Mouse (Mus musculus) intestine, embryonic 16.5 days (tissue): ENCODE measurements around the gene Ppp1r35. TPM values are rescaled to one million over a fixed set of nuclear protein-coding genes. Genes with fewer than 3 reads are reported as not detected.

Source experiments
- ATAC-seq: fragments of 200-750 bp; cut with Nextera tagmentation; 2 replicates; pipeline ENCODE4 v1.8.0; 2017; ENCODE audit warnings: moderate TSS enrichment, moderate library complexity
- H3K27ac ChIP-seq: fragments of 300-500 bp; sonication (generic); 2 replicates; pipeline ENCODE4 v1.5.1; 2014; ENCODE audit warnings: mild to moderate bottlenecking, low read length
- H3K27me3 ChIP-seq: fragments of 300-500 bp; sonication (generic); replicated peaks from 2 replicates; pipeline ENCODE4 v1.6.1; 2014; ENCODE audit warnings: low read length, control low read depth, mixed read lengths; ENCODE audit not compliant: control insufficient read depth, insufficient read depth
- H3K36me3 ChIP-seq: fragments of 300-500 bp; sonication (generic); 2 replicates; pipeline ENCODE4 v1.6.1; 2014; ENCODE audit warnings: low read length, control low read depth; ENCODE audit not compliant: control insufficient read depth, insufficient read depth
- H3K4me1 ChIP-seq: fragments of 300-500 bp; sonication (generic); 2 replicates; pipeline ENCODE4 v1.6.1; 2014; ENCODE audit warnings: low read length, control low read depth, mixed read lengths; ENCODE audit not compliant: control insufficient read depth, insufficient read depth
- H3K4me2 ChIP-seq: fragments of 300-500 bp; sonication (generic); 2 replicates; pipeline ENCODE4 v1.6.1; 2014; ENCODE audit warnings: low read depth, low read length, control low read depth
- H3K4me3 ChIP-seq: fragments of 300-500 bp; sonication (generic); 2 replicates; pipeline ENCODE4 v1.5.1; 2014; ENCODE audit warnings: mild to moderate bottlenecking, low read length
- H3K9ac ChIP-seq: fragments of 300-500 bp; sonication (generic); 2 replicates; pipeline ENCODE4 v1.6.1; 2014; ENCODE audit warnings: low read depth, low read length
- H3K9me3 ChIP-seq: fragments of 300-500 bp; sonication (generic); 2 replicates; pipeline ENCODE4 v1.6.1; 2016; ENCODE audit warnings: low read length, control low read depth; ENCODE audit not compliant: control insufficient read depth
- WGBS: fragments of 180-500 bp; shearing (Covaris S2); extraction: QIAGEN DNeasy Blood & Tissue Kit; methylation state at CpG from one replicate; pipeline ENCODE4 v1.1.7; 2014; 5-methylcytosine and 5-hydroxymethylcytosine counted together
- polyA plus RNA-seq: library from polyadenylated mRNA; unstranded; fragments of >200 nt; fragmentation: Nextera tagmentation; extraction: Ambion mirVana; gene quantifications from 2 replicates; pipeline ENCODE4 v1.2.1, GENCODE M21; 2015

Ppp1r35 gene
- polyA plus RNA-seq, 1 experiment from 2014 or later = 19.8 TPM

DNA sequence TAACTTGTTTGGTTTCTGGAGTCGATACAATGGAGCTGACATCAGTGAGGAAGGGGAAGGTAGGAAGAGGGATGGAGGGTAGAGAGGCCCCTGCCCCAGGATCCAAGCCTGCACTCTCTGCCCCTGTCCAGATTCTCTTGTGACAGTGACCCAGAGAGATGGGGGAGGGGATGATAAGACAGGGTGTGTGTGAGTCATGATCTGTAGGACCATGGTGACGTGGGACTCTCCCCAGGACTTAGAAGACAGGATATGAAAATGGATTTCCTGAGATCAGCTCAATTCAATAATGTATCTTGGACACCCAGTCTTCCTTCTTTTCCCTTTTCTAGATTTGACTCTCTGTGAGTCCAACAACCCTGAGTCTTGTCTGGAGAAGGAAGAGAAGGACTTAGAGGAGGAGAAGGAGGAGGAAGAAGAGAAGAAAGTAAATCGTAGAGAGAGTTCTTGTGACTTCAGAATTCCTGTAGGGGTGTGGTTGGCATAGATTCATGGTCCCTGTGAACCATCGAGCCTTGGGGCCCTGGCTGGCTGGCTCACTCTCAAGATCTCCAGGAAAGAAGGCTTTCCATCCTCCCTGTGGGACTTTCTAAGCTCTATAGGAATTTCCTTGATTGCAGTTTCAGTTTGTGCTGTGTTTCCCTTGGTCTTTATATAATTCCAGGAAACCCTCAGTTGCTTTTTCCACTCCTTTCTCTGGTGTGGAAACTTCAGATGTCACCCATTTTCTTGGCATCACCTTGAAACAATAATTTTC is 39.0 kb downstream of the Ppp1r35 start:
- no peaks in the 10 kb centered on the region for H3K4me1 ChIP-seq
- no peak overlapping the region for H3K4me2 ChIP-seq
- 63% methylated on average over 4 of the region's 4 CpGs for WGBS
- no peak for ATAC-seq
- H3K9me3 ChIP-seq = no peaks in the 10 kb centered on the region
- H3K27ac ChIP-seq = no peak overlapping the region
- no peaks in the 10 kb centered on the region for H3K36me3 ChIP-seq
- H3K27me3 ChIP-seq = no peaks in the 10 kb centered on the region
- no peak overlapping the region for H3K4me3 ChIP-seq
- no peak overlapping the region for H3K9ac ChIP-seq

GRCm38 (mm10) chr5:137822126-137822525 is 43.5 kb downstream of the Ppp1r35 start:
- no peaks in the 10 kb centered on the region for H3K4me1 ChIP-seq
- no peak overlapping the region for H3K9ac ChIP-seq
- H3K4me3 ChIP-seq = no peak overlapping the region
- no peaks in the 10 kb centered on the region for H3K9me3 ChIP-seq
- H3K36me3 ChIP-seq = no peaks in the 10 kb centered on the region
- H3K4me2 ChIP-seq = no peak overlapping the region
- H3K27me3 ChIP-seq = no peaks in the 10 kb centered on the region
- 65% methylated on average over 4 of the region's 4 CpGs for WGBS
- no peak for ATAC-seq
- H3K27ac ChIP-seq = no peak overlapping the region

DNA sequence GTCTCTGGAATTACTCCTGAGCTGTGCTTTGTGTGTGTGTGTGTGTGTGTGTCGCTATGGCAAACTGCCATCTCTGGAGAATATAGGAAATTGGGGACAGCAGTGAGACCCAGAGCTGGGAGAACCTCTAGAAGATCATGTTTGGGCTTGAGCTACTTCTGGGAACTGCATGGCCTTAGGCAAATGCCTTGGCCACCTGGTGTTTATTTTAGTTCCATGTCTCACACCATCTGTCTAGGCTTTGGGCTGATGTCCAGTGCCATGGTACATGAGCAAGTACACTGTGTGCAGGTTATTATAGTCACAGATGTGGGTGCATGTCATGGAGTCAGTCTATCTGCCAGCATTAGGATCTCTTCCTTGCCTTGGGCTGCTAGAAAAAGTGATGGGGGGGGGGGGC is 44.0 kb downstream of the Ppp1r35 start:
- no peak overlapping the region for H3K27ac ChIP-seq
- H3K36me3 ChIP-seq = no peaks in the 10 kb centered on the region
- H3K9me3 ChIP-seq = no peaks in the 10 kb centered on the region
- no peaks in the 10 kb centered on the region for H3K27me3 ChIP-seq
- no peak overlapping the region for H3K9ac ChIP-seq
- H3K4me2 ChIP-seq = no peak overlapping the region
- H3K4me3 ChIP-seq = no peak overlapping the region
- WGBS = 72% methylated on average over 1 of the region's 1 CpGs
- no peaks in the 10 kb centered on the region for H3K4me1 ChIP-seq
- no peak for ATAC-seq

DNA sequence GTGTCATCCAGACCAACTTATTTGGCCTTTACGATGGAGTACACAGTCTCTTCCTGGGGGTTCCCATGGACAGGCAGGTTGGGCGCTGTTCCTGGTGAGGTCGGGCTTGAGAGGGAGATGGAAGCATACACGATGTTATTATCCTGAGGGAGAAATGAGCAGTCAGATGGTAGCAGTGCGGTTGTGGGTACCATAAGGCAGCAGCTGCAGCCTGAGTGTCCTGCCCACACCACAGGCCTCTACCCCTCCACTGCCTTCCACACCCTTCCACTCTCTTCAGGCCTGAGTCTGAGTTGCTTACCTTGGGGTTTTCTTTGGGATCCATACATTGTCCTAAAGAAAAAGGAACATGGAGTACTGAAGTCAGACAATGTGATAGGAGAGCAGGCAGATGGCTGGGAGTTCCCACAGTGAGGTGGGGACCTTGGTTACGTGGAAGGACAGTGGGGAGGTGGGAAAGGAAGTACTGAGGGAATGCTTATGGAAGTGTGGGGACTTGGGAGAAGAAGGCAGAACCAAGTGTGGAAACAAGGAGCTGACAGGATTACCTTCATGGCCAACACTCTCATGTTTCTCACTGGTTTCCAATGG is 44.9 kb downstream of the Ppp1r35 start:
- no peak for ATAC-seq
- no peaks in the 10 kb centered on the region for H3K4me1 ChIP-seq
- no peaks in the 10 kb centered on the region for H3K27me3 ChIP-seq
- no peaks in the 10 kb centered on the region for H3K36me3 ChIP-seq
- H3K27ac ChIP-seq = no peak overlapping the region
- no peak overlapping the region for H3K9ac ChIP-seq
- H3K4me2 ChIP-seq = no peak overlapping the region
- H3K9me3 ChIP-seq = no peaks in the 10 kb centered on the region
- no peak overlapping the region for H3K4me3 ChIP-seq
- 85% methylated on average over 6 of the region's 6 CpGs for WGBS

GRCm38 (mm10) chr5:137825030-137825429 is 46.4 kb downstream of the Ppp1r35 start:
- H3K27me3 ChIP-seq = no peaks in the 10 kb centered on the region
- H3K4me2 ChIP-seq = no peak overlapping the region
- no peaks in the 10 kb centered on the region for H3K4me1 ChIP-seq
- no peak overlapping the region for H3K27ac ChIP-seq
- H3K9ac ChIP-seq = no peak overlapping the region
- WGBS = 87% methylated on average over 3 of the region's 3 CpGs
- ATAC-seq = no peak
- H3K4me3 ChIP-seq = no peak overlapping the region
- no peaks in the 10 kb centered on the region for H3K36me3 ChIP-seq
- no peaks in the 10 kb centered on the region for H3K9me3 ChIP-seq

DNA sequence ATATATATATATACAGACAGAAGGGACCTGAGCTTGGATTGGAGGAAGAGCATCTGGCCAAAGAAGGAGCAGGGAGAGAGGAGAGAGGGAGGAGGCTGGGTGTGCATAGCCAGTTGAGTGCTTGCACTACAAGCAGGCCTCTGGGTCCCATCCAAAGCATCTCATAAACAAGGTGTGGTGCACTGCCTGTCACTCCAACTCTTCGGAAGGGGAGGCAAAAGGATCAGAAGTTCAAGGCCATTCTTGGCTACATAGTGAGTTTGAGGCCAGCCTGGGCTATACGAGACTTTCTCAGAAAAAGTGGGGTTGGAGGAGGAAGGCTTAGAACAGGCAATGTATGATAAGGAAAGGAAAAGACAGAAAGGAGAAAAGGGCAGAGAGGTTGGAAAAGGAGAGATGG is 47.3 kb downstream of the Ppp1r35 start:
- Histone ChIP-seq H3K9me3 (no peaks in the 10 kb centered on the region), H3K4me3 (no peak overlapping the region), H3K9ac (no peak overlapping the region), H3K4me1 (no peaks in the 10 kb centered on the region), H3K36me3 (no peaks in the 10 kb centered on the region), H3K27me3 (no peaks in the 10 kb centered on the region), H3K27ac (no peak overlapping the region), H3K4me2 (no peak overlapping the region)
- no peak for ATAC-seq
- 81% methylated on average over 2 of the region's 2 CpGs for WGBS

DNA sequence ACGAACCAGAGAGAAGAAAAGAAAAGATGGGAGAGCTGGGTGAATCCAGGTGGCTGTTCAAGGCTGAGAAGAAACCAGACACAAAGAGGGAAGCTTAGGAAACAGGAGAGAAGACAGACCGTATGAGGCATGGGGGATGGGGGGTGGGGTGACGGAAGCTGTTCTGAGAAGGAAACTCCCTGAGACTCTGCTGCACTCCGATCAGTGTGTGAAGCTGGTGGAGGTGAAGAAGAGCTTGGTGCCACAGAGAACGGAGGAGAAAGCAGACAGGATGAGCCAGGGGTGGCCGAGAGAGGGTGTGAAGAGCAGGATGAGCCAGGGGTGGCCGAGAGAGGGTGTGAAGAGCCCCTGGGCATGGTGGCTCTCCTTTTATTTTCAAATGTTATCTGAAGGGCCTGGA is 47.8 kb downstream of the Ppp1r35 start:
- Histone ChIP-seq H3K4me2 (no peak overlapping the region), H3K9ac (no peak overlapping the region), H3K4me1 (no peaks in the 10 kb centered on the region), H3K9me3 (no peaks in the 10 kb centered on the region), H3K36me3 (no peaks in the 10 kb centered on the region), H3K4me3 (no peak overlapping the region), H3K27ac (no peak overlapping the region), H3K27me3 (no peaks in the 10 kb centered on the region)
- ATAC-seq = no peak
- WGBS = 52% methylated on average over 7 of the region's 7 CpGs

DNA sequence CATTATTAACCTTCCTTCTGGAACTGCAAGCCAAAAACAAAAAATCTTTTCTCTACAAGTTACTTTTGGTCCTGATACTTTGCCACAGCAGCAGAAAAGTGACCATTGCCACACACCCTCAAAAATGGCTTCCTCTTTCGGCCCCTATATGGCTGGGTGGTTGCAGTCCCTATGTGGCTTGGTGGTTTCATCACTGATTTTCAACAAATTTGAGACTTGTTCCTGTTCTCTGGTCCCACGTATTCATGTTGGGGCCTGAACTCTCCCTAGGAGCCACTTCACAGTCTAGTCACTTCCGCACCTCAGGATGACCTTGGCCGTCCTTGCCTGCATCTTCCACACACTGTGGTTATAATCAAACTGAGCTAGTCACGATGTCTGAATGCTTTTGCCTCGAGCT is 50.0 kb downstream of the Ppp1r35 start:
- H3K4me1 ChIP-seq = no peaks in the 10 kb centered on the region
- no peak overlapping the region for H3K4me3 ChIP-seq
- H3K27ac ChIP-seq = no peak overlapping the region
- no peak for ATAC-seq
- no peaks in the 10 kb centered on the region for H3K27me3 ChIP-seq
- H3K9me3 ChIP-seq = no peaks in the 10 kb centered on the region
- no peak overlapping the region for H3K9ac ChIP-seq
- 81% methylated on average over 6 of the region's 6 CpGs for WGBS
- no peaks in the 10 kb centered on the region for H3K36me3 ChIP-seq
- no peak overlapping the region for H3K4me2 ChIP-seq
